Mouse (Mus musculus): ENCODE results near the gene Ltbp3.

Gene Ltbp3

GRCm38 (mm10) chr19:5740320-5741317 lies at the start of gene Ltbp3:
TSS of gene Ltbp3 (plus strand) at chr19:5740904.
- DNase-seq (ENCODE audit: low read depth, low spot score) = no peak

GRCm38 (mm10) chr19:5691601-5692000 lies 49.1 kb upstream of the Ltbp3 start:
- no peak for DNase-seq (ENCODE audit: low read depth, low spot score)

- DNase-seq (ENCODE audit: low read depth, low spot score) = no peak
Observed at GRCm38 (mm10) chr19:5692086-5692912, 48.4 kb upstream of the Ltbp3 start.

GRCm38 (mm10) chr19:5692913-5693396 lies 47.7 kb upstream of the Ltbp3 start:
- DNase-seq (ENCODE audit: low read depth, low spot score) = no peak

- DNase-seq (ENCODE audit: low read depth, low spot score) = no peak
Observed at GRCm38 (mm10) chr19:5693801-5694200, 46.9 kb upstream of the Ltbp3 start.

GRCm38 (mm10) chr19:5695849-5696462 lies 44.7 kb upstream of the Ltbp3 start:
- DNase-seq (ENCODE audit: low read depth, low spot score) = no peak

GRCm38 (mm10) chr19:5704163-5704800 lies 36.4 kb upstream of the Ltbp3 start, which contains the start of gene Kcnk7:
TSS of gene Kcnk7 (plus strand) at chr19:5704367.
- no peak for DNase-seq (ENCODE audit: low read depth, low spot score)

GRCm38 (mm10) chr19:5704801-5705571 lies 35.7 kb upstream of the Ltbp3 start:
- DNase-seq (ENCODE audit: low read depth, low spot score) = no peak

GRCm38 (mm10) chr19:5710068-5710467 lies 30.6 kb upstream of the Ltbp3 start:
- DNase-seq (ENCODE audit: low read depth, low spot score) = no peak

- no peak for DNase-seq (ENCODE audit: low read depth, low spot score)
Observed at GRCm38 (mm10) chr19:5710581-5710980, 30.1 kb upstream of the Ltbp3 start.

- DNase-seq (ENCODE audit: low read depth, low spot score) = no peak
Observed at GRCm38 (mm10) chr19:5711218-5711617, 29.5 kb upstream of the Ltbp3 start.

- no peak for DNase-seq (ENCODE audit: low read depth, low spot score)
Observed at GRCm38 (mm10) chr19:5711907-5712460, 28.7 kb upstream of the Ltbp3 start.

GRCm38 (mm10) chr19:5713255-5713654 lies 27.4 kb upstream of the Ltbp3 start:
- DNase-seq (ENCODE audit: low read depth, low spot score) = no peak

GRCm38 (mm10) chr19:5713730-5714129 lies 27.0 kb upstream of the Ltbp3 start:
- DNase-seq (ENCODE audit: low read depth, low spot score) = no peak

GRCm38 (mm10) chr19:5715793-5716688 lies 24.7 kb upstream of the Ltbp3 start:
- no peak for DNase-seq (ENCODE audit: low read depth, low spot score)

GRCm38 (mm10) chr19:5716955-5717354 lies 23.7 kb upstream of the Ltbp3 start:
- no peak for DNase-seq (ENCODE audit: low read depth, low spot score)

GRCm38 (mm10) chr19:5721233-5721632 lies 19.5 kb upstream of the Ltbp3 start:
- DNase-seq (ENCODE audit: low read depth, low spot score) = no peak

GRCm38 (mm10) chr19:5722848-5723425 lies 17.8 kb upstream of the Ltbp3 start:
- no peak for DNase-seq (ENCODE audit: low read depth, low spot score)
